Mouse (Mus musculus): ENCODE measurements at regions not wholly inside any gene's neighbourhood (a gene's known extent, or its start where the extent isn't known, plus 50 kb on each side); places are given as distances from the start of the nearest gene placed in this dataset.

DNA sequence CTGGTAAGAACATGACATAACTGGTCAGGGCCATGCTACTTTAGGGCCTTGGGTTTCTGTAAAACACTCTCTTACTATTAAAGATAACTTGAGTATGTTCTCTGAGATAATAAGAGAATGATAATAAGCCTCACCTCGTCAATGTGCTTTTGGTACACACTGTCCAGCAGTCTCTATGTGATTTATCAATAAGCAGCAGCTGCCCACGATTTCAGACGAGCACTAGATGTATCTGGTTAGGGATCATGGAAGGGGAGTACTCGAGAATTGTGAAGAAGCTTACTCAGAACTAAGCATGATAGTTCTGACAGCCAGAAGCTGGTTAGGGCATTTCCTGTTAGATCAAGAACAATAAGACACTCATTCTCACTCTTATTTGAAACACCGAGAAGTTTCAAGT is 53.8 kb downstream of the Neurod6 start:
- Histone ChIP-seq H3K9me3 (ENCODE audit: control insufficient read depth, low read length) (no peaks in the 10 kb centered on the region), H3K4me1 (replicated peaks; ENCODE audit: control insufficient read depth, insufficient read depth, low read length) (no peaks in the 10 kb centered on the region), H3K4me2 (ENCODE audit: low read length) (no peak overlapping the region), H3K27me3 (replicated peaks; ENCODE audit: control insufficient read depth, insufficient read depth, low read length) (no peaks in the 10 kb centered on the region), H3K27ac (ENCODE audit: low read depth) (no peak overlapping the region), H3K9ac (ENCODE audit: low read length) (no peak overlapping the region), H3K36me3 (ENCODE audit: control insufficient read depth, insufficient read depth, low read length) (no peaks in the 10 kb centered on the region), H3K4me3 (ENCODE audit: low read depth, low read length) (no peak overlapping the region)
- WGBS: 69% methylated on average over 5 of the region's 5 CpGs
- DNase-seq (ENCODE audit: low spot score): no peak
- ATAC-seq (replicated peaks; ENCODE audit: low FRiP score, low TSS enrichment, low read depth): no peak

DNA sequence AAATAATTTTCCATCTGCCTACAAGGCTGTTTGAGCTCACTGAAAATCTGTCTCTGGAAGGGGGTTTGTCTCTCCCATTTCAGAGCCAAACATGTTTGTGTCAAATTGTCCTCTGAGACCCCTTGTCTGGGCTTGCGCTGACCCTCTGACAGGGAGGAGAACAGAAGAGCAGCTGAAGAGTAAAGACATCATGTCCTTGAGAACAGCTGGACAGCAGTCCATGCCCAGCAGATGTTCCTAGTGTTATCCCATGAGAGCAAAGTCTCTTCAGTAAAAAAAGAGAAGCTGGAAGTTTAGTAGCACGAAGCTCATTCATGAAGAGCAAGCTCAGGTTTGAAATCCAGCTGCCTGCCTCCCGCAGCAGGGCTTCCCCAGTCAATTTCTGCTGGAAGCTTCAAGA is 60.7 kb downstream of the Neurod6 start:
- H3K9ac ChIP-seq (ENCODE audit: low read length): no peak overlapping the region
- no peaks in the 10 kb centered on the region for H3K9me3 ChIP-seq (ENCODE audit: control insufficient read depth, low read length)
- 0 out of 2 replicates have a peak, but pooled peaks cover 2% of the 10 kb centered on the region for H3K4me1 ChIP-seq (replicated peaks; ENCODE audit: control insufficient read depth, insufficient read depth, low read length)
- H3K4me3 ChIP-seq (ENCODE audit: low read depth, low read length): no peak overlapping the region
- H3K36me3 ChIP-seq (ENCODE audit: control insufficient read depth, insufficient read depth, low read length): no peaks in the 10 kb centered on the region
- no peak overlapping the region for H3K27ac ChIP-seq (ENCODE audit: low read depth)
- no peak overlapping the region for H3K4me2 ChIP-seq (ENCODE audit: low read length)
- whole genome bisulfite sequencing: 76% methylated on average over 3 of the region's 3 CpGs
- H3K27me3 ChIP-seq (replicated peaks; ENCODE audit: control insufficient read depth, insufficient read depth, low read length): no peaks in the 10 kb centered on the region
- no peak for ATAC-seq (replicated peaks; ENCODE audit: low FRiP score, low TSS enrichment, low read depth)
- DNase-seq (ENCODE audit: low spot score): no peak

DNA sequence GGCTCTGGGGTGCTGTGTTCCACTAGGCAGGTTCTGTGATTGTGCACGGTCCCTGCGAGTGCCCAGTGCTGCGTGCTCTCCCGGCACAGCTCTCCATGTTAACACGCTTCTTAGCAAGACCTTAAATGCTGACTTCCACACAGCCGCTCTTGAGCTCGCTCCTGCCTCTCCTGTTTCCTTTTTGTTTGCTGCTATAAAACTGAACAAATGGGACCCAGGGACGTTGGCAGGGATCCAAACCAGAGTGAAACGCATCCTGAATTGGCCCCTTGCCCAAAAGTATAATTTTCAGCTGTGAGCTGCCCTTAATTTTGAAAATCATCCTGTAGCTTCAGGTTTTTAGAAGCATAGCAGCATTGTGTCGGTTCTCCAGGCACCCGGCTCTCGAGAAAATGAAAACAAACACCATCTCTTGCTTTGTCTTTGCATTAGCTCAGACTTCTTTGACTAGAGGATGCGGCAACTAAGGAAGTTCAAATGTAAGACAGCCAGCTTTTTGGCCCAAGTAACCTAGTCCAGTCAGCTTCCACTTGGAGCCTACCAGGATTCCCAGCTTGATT is 63.1 kb downstream of the Neurod6 start:
- Histone ChIP-seq H3K27ac (ENCODE audit: low read depth) (peak overlapping the region; percentile 57; the same call in 1 of the 2 replicates), H3K4me1 (replicated peaks; ENCODE audit: control insufficient read depth, insufficient read depth, low read length) (0 out of 2 replicates have a peak, but pooled peaks cover 2% of the 10 kb centered on the region), H3K4me3 (ENCODE audit: low read depth, low read length) (peak overlapping the region; percentile 15; the same call in 1 of the 2 replicates), H3K36me3 (ENCODE audit: control insufficient read depth, insufficient read depth, low read length) (no peaks in the 10 kb centered on the region), H3K9me3 (ENCODE audit: control insufficient read depth, low read length) (no peaks in the 10 kb centered on the region), H3K27me3 (replicated peaks; ENCODE audit: control insufficient read depth, insufficient read depth, low read length) (no peaks in the 10 kb centered on the region), H3K4me2 (ENCODE audit: low read length) (peak overlapping the region; percentile 44), H3K9ac (ENCODE audit: low read length) (0 out of 2 replicates have a peak overlapping the region, but pooled peaks have one; percentile 13)
- DNase-seq (ENCODE audit: low spot score) (peak; percentile 76), ATAC-seq (replicated peaks; ENCODE audit: low FRiP score, low TSS enrichment, low read depth) (no peak)
- 27% methylated on average over 13 of the region's 13 CpGs for WGBS

DNA sequence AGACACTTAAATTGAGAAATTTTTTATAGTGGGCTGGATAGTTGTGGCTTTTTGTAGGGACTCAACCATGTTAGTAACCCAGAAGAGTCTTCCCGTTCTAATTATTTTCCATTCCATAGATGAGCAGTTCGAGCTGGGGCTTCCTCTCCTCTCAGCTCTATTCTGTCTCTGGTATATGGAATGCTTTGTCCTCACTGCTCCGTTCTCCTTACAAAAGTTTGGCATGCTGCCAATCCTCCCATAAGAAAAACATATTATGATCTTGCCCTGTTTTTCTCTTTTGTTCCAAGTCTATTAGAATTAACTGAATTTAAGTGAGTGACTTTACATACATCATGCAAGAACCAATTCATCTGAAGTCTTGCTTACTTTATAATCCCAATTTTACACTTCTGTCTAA is 70.7 kb downstream of the Neurod6 start:
- H3K27ac ChIP-seq (ENCODE audit: low read depth): no peak overlapping the region
- no peaks in the 10 kb centered on the region for H3K36me3 ChIP-seq (ENCODE audit: control insufficient read depth, insufficient read depth, low read length)
- H3K9me3 ChIP-seq (ENCODE audit: control insufficient read depth, low read length): no peaks in the 10 kb centered on the region
- H3K4me3 ChIP-seq (ENCODE audit: low read depth, low read length): no peak overlapping the region
- no peak overlapping the region for H3K9ac ChIP-seq (ENCODE audit: low read length)
- H3K27me3 ChIP-seq (replicated peaks; ENCODE audit: control insufficient read depth, insufficient read depth, low read length): no peaks in the 10 kb centered on the region
- no peak overlapping the region for H3K4me2 ChIP-seq (ENCODE audit: low read length)
- WGBS: 37% methylated on average over 3 of the region's 3 CpGs
- no peaks in the 10 kb centered on the region for H3K4me1 ChIP-seq (replicated peaks; ENCODE audit: control insufficient read depth, insufficient read depth, low read length)
- DNase-seq (ENCODE audit: low spot score): no peak
- no peak for ATAC-seq (replicated peaks; ENCODE audit: low FRiP score, low TSS enrichment, low read depth)

DNA sequence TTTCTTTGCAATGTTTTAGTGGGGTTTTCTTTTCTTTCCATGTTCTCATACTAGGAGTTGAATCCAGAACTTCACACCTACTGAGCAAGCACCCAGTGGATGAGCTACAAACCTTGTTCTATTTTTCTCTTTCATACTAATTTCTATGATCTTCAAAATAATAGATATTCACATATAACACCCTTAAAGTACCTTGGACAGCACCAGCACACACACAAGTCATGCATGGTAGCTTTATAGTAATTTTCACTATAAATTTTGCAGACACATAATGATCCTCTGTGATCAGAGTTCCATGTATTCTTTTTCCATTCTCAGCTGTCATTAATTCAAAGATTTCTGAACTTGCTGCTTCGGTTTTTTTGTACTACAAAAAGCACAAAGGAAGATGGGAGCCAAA is 71.1 kb downstream of the Neurod6 start:
- Histone ChIP-seq H3K4me2 (ENCODE audit: low read length) (no peak overlapping the region), H3K27ac (ENCODE audit: low read depth) (no peak overlapping the region), H3K4me1 (replicated peaks; ENCODE audit: control insufficient read depth, insufficient read depth, low read length) (no peaks in the 10 kb centered on the region), H3K4me3 (ENCODE audit: low read depth, low read length) (no peak overlapping the region), H3K36me3 (ENCODE audit: control insufficient read depth, insufficient read depth, low read length) (no peaks in the 10 kb centered on the region), H3K27me3 (replicated peaks; ENCODE audit: control insufficient read depth, insufficient read depth, low read length) (no peaks in the 10 kb centered on the region), H3K9ac (ENCODE audit: low read length) (no peak overlapping the region), H3K9me3 (ENCODE audit: control insufficient read depth, low read length) (no peaks in the 10 kb centered on the region)
- DNase-seq (ENCODE audit: low spot score) (no peak), ATAC-seq (replicated peaks; ENCODE audit: low FRiP score, low TSS enrichment, low read depth) (no peak)
- WGBS: 98% methylated on average over 1 of the region's 1 CpGs

DNA sequence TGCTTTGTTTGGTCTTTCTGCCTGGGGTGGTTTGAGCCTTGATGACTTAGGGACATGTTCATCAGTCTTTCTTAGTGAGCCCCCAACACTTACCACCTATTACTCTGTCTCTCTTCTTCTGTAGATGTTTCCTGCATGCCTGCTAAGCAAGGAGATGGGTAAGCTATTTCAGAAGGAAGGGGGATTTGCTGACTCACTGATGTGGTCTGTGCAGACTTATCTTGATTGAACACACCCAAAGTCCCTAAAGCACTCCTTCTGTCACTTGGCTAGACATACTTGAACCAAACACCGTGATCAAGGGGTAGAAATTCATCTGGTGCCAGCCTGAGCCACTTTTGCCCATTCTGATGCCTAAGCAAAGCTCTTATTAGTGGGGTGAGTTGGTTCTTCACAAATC is 72.0 kb downstream of the Neurod6 start:
- no peak for ATAC-seq (replicated peaks; ENCODE audit: low FRiP score, low TSS enrichment, low read depth)
- DNase-seq (ENCODE audit: low spot score): no peak
- Histone ChIP-seq H3K4me3 (ENCODE audit: low read depth, low read length) (no peak overlapping the region), H3K4me1 (replicated peaks; ENCODE audit: control insufficient read depth, insufficient read depth, low read length) (no peaks in the 10 kb centered on the region), H3K36me3 (ENCODE audit: control insufficient read depth, insufficient read depth, low read length) (no peaks in the 10 kb centered on the region), H3K27me3 (replicated peaks; ENCODE audit: control insufficient read depth, insufficient read depth, low read length) (no peaks in the 10 kb centered on the region), H3K9me3 (ENCODE audit: control insufficient read depth, low read length) (no peaks in the 10 kb centered on the region), H3K4me2 (ENCODE audit: low read length) (no peak overlapping the region), H3K27ac (ENCODE audit: low read depth) (no peak overlapping the region), H3K9ac (ENCODE audit: low read length) (no peak overlapping the region)
- 69% methylated on average over 1 of the region's 1 CpGs for WGBS

DNA sequence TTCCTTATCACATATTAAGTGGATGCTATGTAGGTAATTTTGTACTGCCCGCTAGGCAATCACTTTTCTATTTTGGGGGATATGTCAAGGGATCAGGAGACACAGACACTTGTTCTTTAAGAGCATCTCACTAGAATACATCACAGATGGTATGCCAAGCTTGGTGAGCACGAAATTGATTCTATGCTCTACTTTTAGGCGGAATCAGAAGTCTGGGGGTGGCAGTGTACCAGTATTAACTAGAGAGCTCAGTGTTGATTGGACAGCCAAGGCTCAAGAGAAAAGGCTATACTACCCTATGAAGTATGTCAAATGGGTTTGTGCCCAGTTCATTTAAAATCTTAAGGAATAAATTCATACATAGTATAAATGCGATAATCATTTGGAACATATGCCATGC is 84.0 kb downstream of the Neurod6 start:
- WGBS: 85% methylated on average over 4 of the region's 4 CpGs
- no peaks in the 10 kb centered on the region for H3K9me3 ChIP-seq (ENCODE audit: control insufficient read depth, low read length)
- H3K27ac ChIP-seq (ENCODE audit: low read depth): no peak overlapping the region
- no peaks in the 10 kb centered on the region for H3K27me3 ChIP-seq (replicated peaks; ENCODE audit: control insufficient read depth, insufficient read depth, low read length)
- no peaks in the 10 kb centered on the region for H3K36me3 ChIP-seq (ENCODE audit: control insufficient read depth, insufficient read depth, low read length)
- no peak overlapping the region for H3K9ac ChIP-seq (ENCODE audit: low read length)
- ATAC-seq (replicated peaks; ENCODE audit: low FRiP score, low TSS enrichment, low read depth) (no peak), DNase-seq (ENCODE audit: low spot score) (no peak)
- H3K4me1 ChIP-seq (replicated peaks; ENCODE audit: control insufficient read depth, insufficient read depth, low read length): no peaks in the 10 kb centered on the region
- no peak overlapping the region for H3K4me3 ChIP-seq (ENCODE audit: low read depth, low read length)
- no peak overlapping the region for H3K4me2 ChIP-seq (ENCODE audit: low read length)

DNA sequence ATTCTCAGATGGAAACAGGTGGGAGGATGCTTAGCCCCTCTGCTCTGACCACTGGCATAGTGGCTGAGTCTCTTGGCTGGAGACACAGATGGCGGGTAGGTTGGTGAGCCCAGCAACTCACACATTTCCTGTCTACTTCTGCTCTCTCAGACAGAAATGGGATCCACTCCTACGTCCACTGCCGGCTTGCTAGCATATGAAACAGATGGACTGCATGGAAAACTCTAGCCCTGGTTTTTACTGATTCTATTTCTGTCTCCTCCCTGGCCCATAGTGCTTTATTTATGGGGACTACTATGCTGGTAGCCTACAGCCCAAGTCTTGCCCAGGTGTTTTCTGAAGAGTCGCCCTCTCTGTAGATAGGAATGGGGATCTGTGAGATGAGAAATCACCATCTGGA is 88.9 kb downstream of the Neurod6 start:
- Histone ChIP-seq H3K9me3 (ENCODE audit: control insufficient read depth, low read length) (no peaks in the 10 kb centered on the region), H3K9ac (ENCODE audit: low read length) (no peak overlapping the region), H3K4me1 (replicated peaks; ENCODE audit: control insufficient read depth, insufficient read depth, low read length) (no peaks in the 10 kb centered on the region), H3K4me3 (ENCODE audit: low read depth, low read length) (no peak overlapping the region), H3K27me3 (replicated peaks; ENCODE audit: control insufficient read depth, insufficient read depth, low read length) (no peaks in the 10 kb centered on the region), H3K36me3 (ENCODE audit: control insufficient read depth, insufficient read depth, low read length) (no peaks in the 10 kb centered on the region), H3K4me2 (ENCODE audit: low read length) (no peak overlapping the region), H3K27ac (ENCODE audit: low read depth) (no peak overlapping the region)
- WGBS: 87% methylated on average over 4 of the region's 4 CpGs
- no peak for ATAC-seq (replicated peaks; ENCODE audit: low FRiP score, low TSS enrichment, low read depth)
- no peak for DNase-seq (ENCODE audit: low spot score)

DNA sequence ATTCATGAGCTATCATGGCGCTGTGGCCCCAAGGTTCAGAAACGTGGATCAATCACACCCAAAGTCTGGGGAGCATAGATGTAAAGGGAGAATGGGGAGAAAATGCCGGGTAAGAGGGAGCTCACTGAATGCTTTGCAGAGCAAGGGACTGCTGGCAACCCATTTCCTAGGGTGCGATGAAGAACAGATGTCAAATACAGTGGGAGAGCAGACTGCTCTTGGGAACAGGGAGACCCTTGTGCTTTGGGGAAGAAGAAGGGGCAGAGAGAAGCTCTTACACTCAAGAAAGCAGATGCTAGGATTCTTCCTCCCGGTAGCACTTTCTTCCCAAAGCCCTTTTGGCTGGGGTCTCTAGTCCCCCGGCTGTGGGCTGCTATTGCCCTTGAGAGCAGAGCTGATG is 100.0 kb downstream of the Neurod6 start:
- H3K36me3 ChIP-seq (ENCODE audit: control insufficient read depth, insufficient read depth, low read length): no peaks in the 10 kb centered on the region
- no peaks in the 10 kb centered on the region for H3K9me3 ChIP-seq (ENCODE audit: control insufficient read depth, low read length)
- H3K4me1 ChIP-seq (replicated peaks; ENCODE audit: control insufficient read depth, insufficient read depth, low read length): no peaks in the 10 kb centered on the region
- 59% methylated on average over 6 of the region's 6 CpGs for WGBS
- no peak overlapping the region for H3K4me3 ChIP-seq (ENCODE audit: low read depth, low read length)
- ATAC-seq (replicated peaks; ENCODE audit: low FRiP score, low TSS enrichment, low read depth): no peak
- no peak for DNase-seq (ENCODE audit: low spot score)
- H3K27ac ChIP-seq (ENCODE audit: low read depth): no peak overlapping the region
- no peaks in the 10 kb centered on the region for H3K27me3 ChIP-seq (replicated peaks; ENCODE audit: control insufficient read depth, insufficient read depth, low read length)
- H3K4me2 ChIP-seq (ENCODE audit: low read length): no peak overlapping the region
- H3K9ac ChIP-seq (ENCODE audit: low read length): no peak overlapping the region
